Mouse (Mus musculus) right cerebral cortex, postnatal 4 days (tissue): ENCODE measurements around the gene Trp53tg5.

ENCODE experiments used
- DNase-seq: peaks from one replicate; pipeline ENCODE4 v3.0.0-alpha.2; 2022

Trp53tg5 gene

GRCm38 (mm10) chr2:164448140-164448539, 25.4 kb downstream of the Trp53tg5 start:
- no peak for DNase-seq

DNA sequence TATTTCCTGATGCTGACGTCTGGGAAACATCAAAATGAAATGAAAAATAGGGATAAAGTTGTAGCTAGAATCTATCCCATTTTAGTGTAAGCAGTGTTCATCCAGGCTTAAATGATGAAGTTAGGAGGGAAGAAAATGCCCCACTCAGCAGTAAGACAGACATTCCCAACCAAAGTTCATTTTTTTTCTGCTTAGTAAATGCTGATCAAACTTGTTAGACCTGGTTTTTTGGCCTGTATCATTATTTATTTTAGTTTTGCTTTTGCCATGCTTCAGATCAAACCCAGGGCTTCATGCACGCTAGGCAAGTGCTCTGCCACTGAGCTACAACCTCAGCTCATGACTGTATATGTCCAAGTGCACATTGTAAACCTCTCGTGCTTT, 27.4 kb downstream of the Trp53tg5 start:
- DNase-seq, result no peak

DNA sequence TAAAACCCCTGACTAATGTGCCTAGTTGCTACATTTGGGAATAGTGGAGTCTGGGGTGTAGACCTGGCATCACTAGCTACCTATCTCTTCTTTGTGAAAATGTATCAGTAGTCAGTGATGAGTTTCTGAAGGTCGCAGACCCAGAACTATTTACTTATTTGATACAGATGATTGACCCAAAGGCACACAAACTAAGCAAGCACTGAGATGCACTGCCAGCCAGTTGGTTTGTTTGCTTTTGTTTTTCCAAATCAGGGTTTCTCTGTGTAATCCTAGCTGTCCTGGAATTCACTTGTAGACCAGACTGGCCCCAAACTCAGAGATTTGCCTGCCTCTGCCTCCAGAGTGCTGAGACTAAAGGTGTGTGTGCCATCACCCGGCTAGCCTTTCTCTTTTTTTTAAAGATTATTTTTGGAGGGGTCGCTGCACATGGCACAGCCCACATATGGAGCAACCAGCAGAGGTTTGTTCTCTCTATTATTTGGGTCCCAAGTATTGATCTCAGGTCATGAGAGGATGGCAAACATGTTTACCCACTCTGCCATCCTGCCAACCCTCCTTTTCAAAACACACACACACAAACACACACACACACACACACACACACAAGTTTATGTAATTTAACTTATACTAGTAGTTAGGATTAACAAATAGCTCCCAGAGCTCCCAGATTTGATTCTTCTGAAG, 28.0 kb downstream of the Trp53tg5 start:
- no peak for DNase-seq

DNA sequence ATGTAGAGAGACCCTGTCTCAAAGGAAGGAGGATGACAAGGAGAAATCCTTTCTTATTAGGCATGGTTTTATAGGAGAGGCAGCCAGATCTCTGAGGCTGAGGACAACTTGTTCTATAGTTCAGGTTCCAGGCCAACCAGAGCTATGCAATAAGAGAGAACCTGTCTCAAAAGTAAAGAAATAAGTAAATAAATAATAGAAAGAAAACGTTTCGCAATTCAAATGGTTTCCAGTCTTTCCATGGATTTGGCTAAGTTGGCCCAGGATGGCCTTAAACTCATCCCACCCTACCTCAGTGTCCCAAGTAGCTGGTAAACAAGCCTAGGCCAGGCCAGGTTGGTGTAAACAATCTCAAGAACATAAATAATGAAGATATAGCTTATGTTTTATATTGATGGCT, 28.8 kb downstream of the Trp53tg5 start:
- DNase-seq, result no peak

GRCm38 (mm10) chr2:164443460-164444000, 30.0 kb downstream of the Trp53tg5 start, which contains the start of gene Sdc4:
Sdc4 (minus strand) TSS chr2:164443887.
- no peak for DNase-seq

DNA sequence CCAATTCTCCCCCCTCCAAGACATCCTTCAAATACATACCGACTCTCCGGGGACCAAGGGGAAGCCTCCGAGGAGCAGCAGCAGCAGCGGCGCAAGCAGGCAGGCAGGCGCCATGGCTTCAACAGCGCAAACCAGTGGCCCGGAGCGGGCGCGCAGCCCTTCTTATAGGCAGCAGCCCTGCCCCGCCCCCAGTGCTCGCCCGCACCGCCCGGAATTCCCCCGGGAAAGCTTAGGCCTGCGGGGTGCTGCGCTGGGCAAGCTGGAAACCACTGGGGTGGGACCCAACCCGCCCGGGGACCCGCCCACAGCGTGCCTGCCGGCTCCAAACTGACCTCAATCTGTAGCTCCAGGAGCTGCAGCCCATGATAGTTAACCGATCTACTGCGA, 30.5 kb downstream of the Trp53tg5 start:
- peak; percentile 73 for DNase-seq

DNA sequence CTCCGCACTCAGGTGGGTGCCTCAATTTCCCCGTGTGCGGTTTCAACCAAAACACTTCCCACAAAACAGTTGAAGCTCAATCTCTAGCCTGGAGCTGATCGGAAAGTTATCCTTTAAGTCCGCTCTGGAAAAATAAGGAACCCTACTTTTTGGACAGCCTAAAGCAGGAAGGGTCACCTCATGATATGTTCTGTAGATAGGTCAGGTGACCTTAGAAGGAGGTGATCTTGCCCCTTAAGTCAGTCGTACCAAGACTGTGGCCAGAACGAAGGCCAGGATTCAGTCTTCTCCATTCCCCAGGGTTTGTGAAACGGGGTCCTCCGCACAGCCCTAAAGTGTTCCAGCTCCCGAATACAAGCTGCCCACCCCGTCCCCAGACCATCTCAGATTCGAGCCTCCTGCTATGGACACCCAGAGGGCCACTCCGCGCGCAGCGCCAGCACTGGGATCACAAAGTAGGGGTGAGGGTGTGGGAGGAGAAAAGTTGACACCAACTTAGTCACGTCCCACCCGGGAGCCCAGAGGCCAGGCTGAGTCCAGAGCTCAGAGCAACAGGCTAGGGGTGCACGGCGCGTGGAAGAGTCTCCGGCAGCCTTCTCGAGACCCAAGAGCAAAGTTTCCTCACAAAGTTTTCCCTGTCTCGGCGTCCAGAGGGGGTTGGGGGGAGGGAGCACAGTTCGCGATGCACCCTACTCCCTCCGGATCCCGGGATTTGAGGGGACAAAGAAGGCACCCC, 31.0 kb downstream of the Trp53tg5 start:
- DNase-seq, result peak; percentile 5

DNA sequence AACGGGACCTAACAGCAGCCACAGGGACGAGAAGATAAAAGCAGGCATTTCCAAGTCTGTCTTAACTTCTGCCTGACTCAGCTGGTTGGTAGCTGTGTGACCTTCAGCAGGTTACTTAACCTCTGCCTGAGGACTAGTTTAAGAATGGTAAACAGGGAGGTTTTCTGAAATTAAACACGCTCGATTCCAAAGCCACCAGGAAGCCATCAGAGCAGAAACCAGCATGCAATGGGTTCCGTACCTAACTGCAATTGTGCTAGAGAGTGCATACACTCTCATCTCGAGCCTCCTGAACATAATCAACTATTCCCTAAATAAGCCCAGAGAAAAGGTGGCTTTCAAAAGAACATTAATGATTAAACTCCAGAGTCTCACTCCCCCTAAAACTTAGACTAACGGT, 31.8 kb downstream of the Trp53tg5 start:
- DNase-seq, result no peak

GRCm38 (mm10) chr2:164441155-164441554, 32.4 kb downstream of the Trp53tg5 start:
- DNase-seq, result no peak

DNA sequence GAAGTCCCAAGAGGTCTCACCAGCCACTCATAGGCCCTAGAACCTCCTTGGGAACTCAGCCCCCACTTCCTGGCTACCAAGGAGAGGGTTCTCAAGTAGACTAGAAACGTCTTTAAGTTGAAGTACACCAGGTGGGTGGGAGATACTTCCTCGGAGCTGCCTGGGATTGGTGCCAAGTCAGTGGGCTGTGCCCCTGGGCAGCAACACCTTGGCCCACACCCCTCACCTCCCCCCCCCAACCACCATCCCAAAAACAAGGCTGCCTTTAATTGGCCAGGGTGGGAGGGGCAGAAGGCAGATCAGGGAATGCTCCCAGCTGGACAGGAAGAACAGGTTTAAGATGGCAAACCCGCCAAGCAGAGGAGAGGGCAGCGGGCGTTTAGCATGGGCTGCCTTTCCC, 33.2 kb downstream of the Trp53tg5 start:
- no peak for DNase-seq

- no peak for DNase-seq
Observed at GRCm38 (mm10) chr2:164439001-164439421, 34.5 kb downstream of the Trp53tg5 start.

GRCm38 (mm10) chr2:164438257-164438656, 35.3 kb downstream of the Trp53tg5 start:
- no peak for DNase-seq

DNA sequence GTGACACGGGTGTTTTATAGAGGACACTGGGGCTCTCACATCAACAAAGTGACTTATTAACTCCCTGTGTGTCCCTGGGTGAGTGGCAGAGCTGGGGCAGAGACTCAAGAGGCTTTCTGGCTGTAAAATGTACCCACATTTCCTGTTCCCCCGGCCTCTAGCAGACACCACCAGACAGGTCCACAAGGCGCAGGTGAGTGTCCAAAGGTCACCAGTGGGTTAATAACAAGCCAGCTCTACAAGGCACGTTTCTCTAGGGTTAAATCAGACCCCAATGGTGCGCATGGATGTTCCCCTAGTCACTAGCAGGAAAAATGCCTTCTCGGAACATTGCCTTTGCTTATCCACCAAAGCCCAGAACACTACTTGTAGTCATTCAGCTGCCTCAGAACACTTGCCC, 35.8 kb downstream of the Trp53tg5 start:
- no peak for DNase-seq

- DNase-seq, result no peak
Observed at GRCm38 (mm10) chr2:164436961-164437360, 36.6 kb downstream of the Trp53tg5 start.

DNA sequence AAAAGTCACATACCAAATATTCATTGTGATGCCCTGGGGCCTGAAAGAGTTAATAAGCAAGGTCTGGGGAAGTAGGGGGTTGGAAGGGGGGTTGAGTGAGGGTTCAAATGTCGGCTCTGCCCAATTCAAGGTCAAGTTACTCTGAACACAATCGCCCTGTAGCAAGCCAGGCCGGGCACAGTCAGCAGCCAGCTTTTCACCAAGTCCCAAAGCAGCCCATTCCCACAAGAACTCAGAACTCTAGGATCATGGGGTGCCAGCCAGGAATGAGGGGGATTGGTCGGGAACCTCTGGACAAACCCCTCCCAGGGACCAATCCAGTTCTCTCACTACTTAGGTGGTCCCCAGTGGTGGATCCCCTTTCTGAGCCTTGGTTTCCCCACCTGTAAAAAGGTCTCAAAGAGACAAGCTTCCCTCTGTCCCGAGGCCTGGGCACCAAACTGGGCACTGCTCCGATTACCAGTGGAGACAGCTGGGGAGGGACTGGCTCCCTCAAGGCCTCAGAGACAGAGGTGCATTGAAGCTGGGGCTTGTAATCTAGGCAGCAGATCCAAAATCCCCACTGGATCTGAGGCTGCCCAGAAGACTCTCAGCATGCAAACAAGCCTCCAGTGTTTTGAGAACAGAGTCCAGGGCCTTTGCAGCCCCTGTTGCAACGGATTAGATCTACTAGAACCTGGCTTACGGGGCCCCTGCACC, 37.2 kb downstream of the Trp53tg5 start:
- DNase-seq, result no peak

GRCm38 (mm10) chr2:164435216-164436090, 38.1 kb downstream of the Trp53tg5 start:
- no peak for DNase-seq

DNA sequence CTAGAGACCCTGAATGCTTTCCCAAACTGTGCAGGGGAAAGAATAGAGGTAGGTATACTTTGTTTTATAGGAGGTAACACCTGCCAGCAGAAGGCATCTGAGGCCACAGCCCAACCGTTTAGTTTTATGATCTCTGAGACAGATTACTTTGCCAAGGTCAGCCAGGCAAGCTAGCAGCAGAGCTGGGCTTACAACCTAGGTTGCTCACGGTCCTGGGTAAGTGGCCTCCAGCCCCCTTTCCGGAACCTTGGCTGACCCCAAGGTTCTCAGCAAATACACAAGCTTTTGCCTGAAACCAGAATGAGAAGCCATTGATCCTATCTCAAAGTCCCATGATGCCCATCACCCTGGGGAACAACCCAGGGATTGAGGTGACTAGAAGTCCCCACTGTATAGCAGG, 38.8 kb downstream of the Trp53tg5 start:
- DNase-seq, result no peak

GRCm38 (mm10) chr2:164433278-164433895, 40.1 kb downstream of the Trp53tg5 start:
- DNase-seq, result no peak

- DNase-seq, result no peak
Observed at GRCm38 (mm10) chr2:164432541-164433191, 40.9 kb downstream of the Trp53tg5 start.

- DNase-seq, result no peak
Observed at GRCm38 (mm10) chr2:164431676-164432465, 41.7 kb downstream of the Trp53tg5 start.

DNA sequence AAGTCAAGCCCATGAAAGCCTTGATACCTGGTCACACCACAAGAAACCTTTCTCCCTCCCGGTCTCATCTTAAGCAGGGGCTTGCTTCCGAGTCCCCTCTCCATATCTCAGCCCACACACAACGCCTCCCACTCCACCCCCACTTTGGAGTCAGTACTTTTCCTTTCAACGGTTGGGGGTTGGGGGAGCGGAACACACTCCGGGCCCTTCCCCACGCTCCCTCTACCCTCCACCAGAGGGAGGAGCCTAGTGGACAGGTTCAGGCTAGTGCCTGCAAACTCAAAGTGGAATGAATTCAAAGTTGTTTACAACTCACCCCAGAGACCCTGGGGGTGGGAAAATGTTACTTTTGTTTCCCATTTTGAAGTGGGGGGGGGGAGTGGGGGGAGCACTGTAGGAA, 42.8 kb downstream of the Trp53tg5 start:
- DNase-seq, result no peak
